Mouse (Mus musculus): ENCODE results near the gene Lbh. TPM values are rescaled to one million over a fixed set of nuclear protein-coding genes. Genes with fewer than 3 reads are reported as not detected.

Gene Lbh
- 95.8 and 96.9 TPM in 2 replicates for polyA plus RNA-seq (2012; rRNA removed)

DNA sequence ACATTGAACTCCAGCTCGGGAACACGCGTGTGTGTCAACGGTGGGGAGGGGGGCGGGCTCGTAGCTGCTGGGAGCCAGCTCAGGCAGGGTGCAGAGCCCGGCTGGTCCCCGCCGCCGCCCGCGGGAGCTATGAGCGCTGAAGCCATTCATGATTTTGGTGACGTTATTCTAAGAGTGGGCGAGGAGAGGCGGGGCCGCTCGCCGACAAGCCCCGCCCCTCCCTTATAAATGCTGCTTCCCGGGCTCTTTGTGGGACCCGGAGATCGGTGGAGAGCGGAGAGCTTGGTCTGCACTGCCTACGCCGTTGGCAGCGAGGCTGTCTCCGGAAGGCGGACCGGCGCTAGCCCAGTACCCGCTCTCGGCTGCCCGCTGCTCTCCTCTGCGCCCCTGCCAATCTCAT lies at the start of gene Lbh:
Gene Lbh, plus strand, starts transcription at position 253 of the 400 bp plus-strand sequence.

Other genes starting within 250 kb of the Lbh start
- gene Ypel5, start 81.9 kb upstream of the Lbh start, polyA plus RNA-seq (2012; rRNA removed): 40.0 and 44.7 TPM in 2 replicates
- gene Lclat1, start 189.7 kb downstream of the Lbh start, polyA plus RNA-seq (2012; rRNA removed): 11.4 and 13.3 TPM in 2 replicates